Mouse (Mus musculus) forebrain, embryonic 12.5 days (tissue): ENCODE measurements around the gene Nupl1. TPM values are rescaled to one million over a fixed set of nuclear protein-coding genes. Genes with fewer than 3 reads are reported as not detected.

Experiments
- ATAC-seq: fragments of 200-750 bp; cut with Nextera tagmentation; 2 replicates; pipeline ENCODE4 v1.8.0; 2017; ENCODE audit warnings: moderate TSS enrichment; ENCODE audit not compliant: low FRiP score
- H3K27ac ChIP-seq: fragments of 300-500 bp; sonication (generic); 2 replicates; pipeline ENCODE4 v1.5.1; 2016; ENCODE audit warnings: mild to moderate bottlenecking
- H3K27me3 ChIP-seq: fragments of 300-500 bp; sonication (generic); 2 replicates; pipeline ENCODE4 v1.6.1; 2016; ENCODE audit warnings: mild to moderate bottlenecking
- H3K36me3 ChIP-seq: fragments of 300-500 bp; sonication (generic); replicated peaks from 2 replicates; pipeline ENCODE4 v1.6.1; 2016; ENCODE audit warnings: mild to moderate bottlenecking
- H3K4me1 ChIP-seq: fragments of 300-500 bp; sonication (generic); 2 replicates; pipeline ENCODE4 v1.6.1; 2016
- H3K4me2 ChIP-seq: fragments of 300-500 bp; sonication (generic); 2 replicates; pipeline ENCODE4 v1.6.1; 2016; ENCODE audit warnings: mild to moderate bottlenecking, moderate library complexity
- H3K4me3 ChIP-seq: fragments of 300-500 bp; sonication (generic); replicated peaks from 2 replicates; pipeline ENCODE4 v1.5.1; 2016; ENCODE audit warnings: mild to moderate bottlenecking
- H3K9ac ChIP-seq: fragments of 300-500 bp; sonication (generic); 2 replicates; pipeline ENCODE4 v1.6.1; 2016; ENCODE audit warnings: mild to moderate bottlenecking
- H3K9me3 ChIP-seq: fragments of 300-500 bp; sonication (generic); 2 replicates; pipeline ENCODE4 v1.6.1; 2016
- WGBS: fragments of 180-500 bp; shearing (Covaris S2); methylation state at CpG from one replicate; pipeline ENCODE4 v1.1.7; 2016; 5-methylcytosine and 5-hydroxymethylcytosine counted together
- polyA plus RNA-seq: library from polyadenylated mRNA; unstranded; fragments of >200 nt; fragmentation: Nextera tagmentation; extraction: Ambion mirVana; gene quantifications from 2 replicates; pipeline ENCODE4 v1.2.1, GENCODE M21; 2016

Gene Nupl1
- polyA plus RNA-seq, 1 experiment from 2014 or later = 0.06 TPM

- H3K36me3 ChIP-seq = no peaks in the 10 kb centered on the region
- H3K4me3 ChIP-seq = no peak overlapping the region
- no peak for ATAC-seq
- peak overlapping the region; percentile 7; the same call in 1 of the 2 replicates for H3K9ac ChIP-seq
- no peaks in the 10 kb centered on the region for H3K9me3 ChIP-seq
- no peak overlapping the region for H3K4me2 ChIP-seq
- H3K27ac ChIP-seq = no peak overlapping the region
- 75% methylated on average over 7 of the region's 7 CpGs for WGBS
- H3K27me3 ChIP-seq = no peaks in the 10 kb centered on the region
- peaks cover 14% of the 10 kb centered on the region for H3K4me1 ChIP-seq
Measured at GRCm38 (mm10) chr14:60262316-60262715, 11.1 kb upstream of the Nupl1 start.

GRCm38 (mm10) chr14:60257851-60258250 lies 6.6 kb upstream of the Nupl1 start:
- no peaks in the 10 kb centered on the region for H3K27me3 ChIP-seq
- no peaks in the 10 kb centered on the region for H3K9me3 ChIP-seq
- H3K27ac ChIP-seq = no peak overlapping the region
- no peak overlapping the region for H3K9ac ChIP-seq
- H3K4me1 ChIP-seq = no peaks in the 10 kb centered on the region
- H3K36me3 ChIP-seq = no peaks in the 10 kb centered on the region
- 74% methylated on average over 1 of the region's 1 CpGs for WGBS
- ATAC-seq = no peak
- H3K4me2 ChIP-seq = no peak overlapping the region
- H3K4me3 ChIP-seq = no peak overlapping the region

DNA sequence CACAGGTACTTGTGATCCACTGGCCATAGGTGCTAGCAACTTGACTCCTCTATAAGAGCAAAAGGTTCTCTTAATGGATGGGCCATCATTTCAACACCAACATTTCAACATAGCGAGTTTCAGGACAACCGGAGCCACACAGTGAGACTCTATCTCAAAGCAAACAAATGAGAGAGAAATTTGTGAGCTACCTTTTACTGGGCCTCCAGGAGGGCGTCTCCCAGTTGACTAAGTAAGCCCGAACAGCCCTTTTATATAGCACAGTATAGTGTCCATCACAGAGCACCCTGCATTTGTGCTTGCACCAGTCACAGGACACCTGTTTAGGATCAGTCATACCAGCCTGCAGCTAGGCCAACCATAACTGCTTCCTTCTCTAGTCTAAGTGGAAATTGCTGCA lies 5.9 kb upstream of the Nupl1 start:
- H3K4me3 ChIP-seq = no peak overlapping the region
- WGBS = 86% methylated on average over 4 of the region's 4 CpGs
- no peaks in the 10 kb centered on the region for H3K36me3 ChIP-seq
- H3K9me3 ChIP-seq = no peaks in the 10 kb centered on the region
- H3K9ac ChIP-seq = no peak overlapping the region
- no peaks in the 10 kb centered on the region for H3K27me3 ChIP-seq
- H3K4me1 ChIP-seq = peaks cover 6% of the 10 kb centered on the region
- no peak overlapping the region for H3K4me2 ChIP-seq
- ATAC-seq = no peak
- no peak overlapping the region for H3K27ac ChIP-seq

- no peaks in the 10 kb centered on the region for H3K9me3 ChIP-seq
- H3K4me1 ChIP-seq = peaks cover 6% of the 10 kb centered on the region
- H3K4me2 ChIP-seq = no peak overlapping the region
- H3K9ac ChIP-seq = peak overlapping the region; percentile 12; the same call in 1 of the 2 replicates
- no peak overlapping the region for H3K4me3 ChIP-seq
- 29% methylated on average over 3 of the region's 3 CpGs for WGBS
- no peaks in the 10 kb centered on the region for H3K27me3 ChIP-seq
- no peak overlapping the region for H3K27ac ChIP-seq
- ATAC-seq = no peak
- no peaks in the 10 kb centered on the region for H3K36me3 ChIP-seq
Measured at GRCm38 (mm10) chr14:60256356-60256755, 5.1 kb upstream of the Nupl1 start.

GRCm38 (mm10) chr14:60254774-60255173 lies 3.5 kb upstream of the Nupl1 start:
- Histone ChIP-seq H3K36me3 (no peaks in the 10 kb centered on the region), H3K27ac (no peak overlapping the region), H3K4me3 (no peak overlapping the region), H3K4me1 (peaks cover 13% of the 10 kb centered on the region), H3K9ac (no peak overlapping the region), H3K4me2 (no peak overlapping the region), H3K9me3 (no peaks in the 10 kb centered on the region), H3K27me3 (no peaks in the 10 kb centered on the region)
- no peak for ATAC-seq

DNA sequence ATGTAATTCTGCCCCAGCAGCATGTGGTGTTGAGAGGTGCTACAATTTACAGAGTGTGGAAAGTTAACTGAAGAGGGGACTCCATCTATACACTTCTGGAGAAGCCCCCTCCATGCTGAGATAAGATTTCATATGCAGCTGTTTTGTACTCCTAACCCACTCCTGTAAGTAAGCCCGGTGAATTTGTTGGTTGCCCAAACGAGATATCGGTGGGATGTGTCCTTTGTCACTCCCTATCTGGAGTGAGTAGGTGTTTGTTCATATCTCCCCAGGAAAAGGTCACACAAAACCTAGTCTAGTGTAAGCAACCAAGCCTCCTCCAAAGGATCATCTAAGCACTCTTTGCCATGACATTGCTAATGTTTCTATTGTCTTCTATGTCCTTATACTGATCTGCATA lies 2.2 kb upstream of the Nupl1 start:
- Histone ChIP-seq H3K27ac (no peak overlapping the region), H3K4me2 (no peak overlapping the region), H3K4me3 (no peak overlapping the region), H3K4me1 (peaks cover 24% of the 10 kb centered on the region), H3K27me3 (no peaks in the 10 kb centered on the region), H3K9ac (no peak overlapping the region), H3K36me3 (no peaks in the 10 kb centered on the region), H3K9me3 (no peaks in the 10 kb centered on the region)
- no peak for ATAC-seq
- WGBS = 93% methylated on average over 3 of the region's 3 CpGs

DNA sequence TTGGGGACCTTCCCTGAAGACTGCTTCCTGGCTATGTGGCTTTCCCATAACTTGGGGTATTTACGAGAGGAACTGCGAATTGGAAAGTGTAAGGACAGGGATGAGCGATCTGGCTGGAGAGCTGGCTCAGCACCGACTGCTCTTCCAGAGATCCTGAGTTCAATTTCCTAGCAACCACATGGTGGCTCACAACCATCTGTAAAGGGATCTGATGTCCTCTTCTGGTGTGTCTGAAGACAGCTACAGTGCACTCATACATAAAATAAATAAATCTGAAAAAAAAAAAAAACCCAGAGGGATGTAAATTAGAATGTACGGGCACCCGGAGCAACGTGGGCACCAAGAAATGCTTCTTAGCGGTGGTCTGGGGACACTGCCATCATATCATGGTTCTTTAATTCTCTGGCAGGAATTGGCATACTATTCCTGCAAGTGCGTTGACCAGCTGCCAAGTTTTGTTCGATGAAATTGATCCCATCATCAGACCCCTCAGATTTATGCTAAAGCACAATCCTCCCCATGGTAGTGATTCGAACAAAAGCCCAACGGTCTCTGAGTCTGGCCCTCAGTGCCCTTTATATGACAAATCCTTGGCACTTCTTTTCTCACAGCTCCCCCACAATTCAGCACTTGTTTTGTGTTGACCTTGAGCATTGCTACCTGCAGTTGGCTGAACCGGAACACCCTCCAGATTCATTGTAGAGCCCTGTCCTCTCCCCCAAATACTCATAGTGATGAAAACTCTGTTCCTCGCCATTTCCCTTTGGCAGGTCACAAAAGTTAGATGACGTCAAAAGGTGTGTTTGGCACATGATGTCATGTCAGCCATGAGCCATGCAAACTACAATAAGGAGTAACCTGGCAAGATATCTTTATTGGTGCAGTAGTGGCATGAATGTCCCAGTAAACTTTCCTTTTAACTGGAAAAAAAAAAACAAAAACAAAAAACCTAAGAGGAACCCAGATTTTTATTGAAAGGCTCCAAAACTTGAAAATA lies 1.1 kb upstream of the Nupl1 start:
- 21% methylated on average over 15 of the region's 15 CpGs for WGBS
- Histone ChIP-seq H3K36me3 (no peaks in the 10 kb centered on the region), H3K4me2 (peak overlapping the region; percentile 74), H3K4me3 (peak overlapping the region; percentile 87), H3K4me1 (peaks cover 24% of the 10 kb centered on the region), H3K27ac (peak overlapping the region; percentile 93), H3K27me3 (no peaks in the 10 kb centered on the region), H3K9ac (peak overlapping the region; percentile 93), H3K9me3 (no peaks in the 10 kb centered on the region)
- no peak for ATAC-seq

DNA sequence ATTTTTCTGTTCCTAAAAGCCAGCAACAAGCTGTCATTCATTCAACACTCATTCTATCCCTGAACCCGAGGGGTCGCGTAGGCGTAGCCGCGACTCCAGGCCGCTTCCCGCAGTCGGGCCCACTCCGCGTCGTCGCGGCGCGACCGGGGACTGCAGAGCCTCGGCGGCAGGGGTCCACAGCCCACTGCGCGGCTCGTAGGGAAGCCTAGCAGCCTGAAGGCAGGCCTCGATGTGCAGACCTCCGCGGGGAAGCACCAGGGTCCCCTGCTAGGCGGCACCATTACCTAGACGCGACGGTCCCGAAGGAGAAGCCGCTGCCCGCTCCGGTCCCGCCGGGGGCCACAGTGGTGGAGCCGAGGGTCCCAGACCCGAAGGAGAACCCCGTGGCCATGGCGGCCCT lies 352 bp downstream of the Nupl1 start:
- Histone ChIP-seq H3K27me3 (no peaks in the 10 kb centered on the region), H3K9ac (peak overlapping the region; percentile 93), H3K9me3 (no peaks in the 10 kb centered on the region), H3K4me1 (peaks cover 24% of the 10 kb centered on the region), H3K4me2 (peak overlapping the region; percentile 74), H3K36me3 (no peaks in the 10 kb centered on the region), H3K27ac (peak overlapping the region; percentile 93), H3K4me3 (peak overlapping the region; percentile 87)
- under 1% methylated on average over 39 of the region's 39 CpGs for whole genome bisulfite sequencing
- ATAC-seq = peak; percentile 71

- Histone ChIP-seq H3K9me3 (no peaks in the 10 kb centered on the region), H3K27me3 (no peaks in the 10 kb centered on the region), H3K4me1 (peaks cover 24% of the 10 kb centered on the region), H3K9ac (peak overlapping the region; percentile 93), H3K4me3 (peak overlapping the region; percentile 87), H3K36me3 (0 out of 2 replicates have a peak, but pooled peaks cover under 1% of the 10 kb centered on the region), H3K27ac (no peak overlapping the region), H3K4me2 (peak overlapping the region; percentile 74)
- ATAC-seq = no peak
- 22% methylated on average over 8 of the region's 8 CpGs for WGBS
Measured at GRCm38 (mm10) chr14:60250366-60250765, 865 bp downstream of the Nupl1 start.

DNA sequence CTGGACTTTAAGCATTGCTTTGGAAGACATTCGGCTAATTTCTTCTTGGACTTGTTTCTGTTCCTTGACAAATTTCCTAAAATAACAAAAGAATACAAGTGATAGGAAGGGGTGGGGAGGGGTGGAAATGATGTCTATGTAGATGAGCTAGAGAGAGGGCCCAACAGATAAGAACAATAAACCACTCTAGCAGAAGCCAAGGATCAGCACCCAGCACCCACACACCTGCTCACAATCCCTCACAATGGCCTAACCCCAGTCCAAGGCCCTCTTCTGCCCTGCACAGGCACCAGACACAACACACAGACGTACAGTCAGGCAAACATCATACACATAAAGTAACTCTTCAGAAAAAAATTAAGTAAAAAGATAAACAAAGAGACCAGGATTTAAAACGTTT lies 12.7 kb downstream of the Nupl1 start:
- peaks cover 59% of the 10 kb centered on the region for H3K36me3 ChIP-seq
- H3K27me3 ChIP-seq = no peaks in the 10 kb centered on the region
- WGBS = 90% methylated on average over 3 of the region's 3 CpGs
- no peak overlapping the region for H3K4me2 ChIP-seq
- no peak overlapping the region for H3K4me3 ChIP-seq
- no peaks in the 10 kb centered on the region for H3K9me3 ChIP-seq
- ATAC-seq = no peak
- H3K4me1 ChIP-seq = no peaks in the 10 kb centered on the region
- no peak overlapping the region for H3K27ac ChIP-seq
- H3K9ac ChIP-seq = no peak overlapping the region

DNA sequence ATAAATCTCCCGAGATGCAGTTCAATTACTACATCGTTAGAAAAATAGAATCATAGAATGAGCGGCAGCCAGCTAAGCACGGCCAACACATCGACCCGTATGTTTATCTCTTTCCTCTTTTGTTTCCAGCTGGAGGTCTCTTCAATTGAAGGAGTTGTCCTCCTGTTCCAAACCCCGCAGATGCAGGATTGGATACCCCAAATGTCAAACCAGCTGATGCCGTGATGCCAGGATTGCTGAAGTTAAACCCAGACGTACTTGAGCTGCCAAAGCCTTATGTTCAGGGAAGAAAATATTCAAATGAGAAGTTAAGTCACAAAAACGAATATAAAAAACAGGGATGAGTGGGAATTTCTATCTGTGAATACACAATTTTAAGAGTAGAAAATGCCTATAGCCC lies 31.3 kb downstream of the Nupl1 start:
- no peak overlapping the region for H3K4me2 ChIP-seq
- H3K27ac ChIP-seq = no peak overlapping the region
- ATAC-seq = no peak
- no peak overlapping the region for H3K4me3 ChIP-seq
- H3K4me1 ChIP-seq = no peaks in the 10 kb centered on the region
- 89% methylated on average over 10 of the region's 10 CpGs for WGBS
- H3K36me3 ChIP-seq = peaks cover 32% of the 10 kb centered on the region
- no peak overlapping the region for H3K9ac ChIP-seq
- no peaks in the 10 kb centered on the region for H3K9me3 ChIP-seq
- H3K27me3 ChIP-seq = no peaks in the 10 kb centered on the region

GRCm38 (mm10) chr14:60217616-60218015 lies 33.6 kb downstream of the Nupl1 start:
- no peaks in the 10 kb centered on the region for H3K4me1 ChIP-seq
- H3K4me2 ChIP-seq = no peak overlapping the region
- H3K36me3 ChIP-seq = peaks cover 32% of the 10 kb centered on the region
- H3K27me3 ChIP-seq = no peaks in the 10 kb centered on the region
- no peak overlapping the region for H3K4me3 ChIP-seq
- 97% methylated on average over 4 of the region's 4 CpGs for WGBS
- H3K27ac ChIP-seq = no peak overlapping the region
- ATAC-seq = no peak
- no peak overlapping the region for H3K9ac ChIP-seq
- H3K9me3 ChIP-seq = no peaks in the 10 kb centered on the region

- Histone ChIP-seq H3K4me3 (no peak overlapping the region), H3K9ac (no peak overlapping the region), H3K9me3 (no peaks in the 10 kb centered on the region), H3K27ac (no peak overlapping the region), H3K4me1 (no peaks in the 10 kb centered on the region), H3K27me3 (no peaks in the 10 kb centered on the region), H3K36me3 (peaks cover 27% of the 10 kb centered on the region), H3K4me2 (no peak overlapping the region)
- 95% methylated on average over 1 of the region's 1 CpGs for WGBS
- ATAC-seq = no peak
Measured at GRCm38 (mm10) chr14:60216125-60216524, 35.1 kb downstream of the Nupl1 start.
